Mouse (Mus musculus): ENCODE results near the gene Olfr1457.

The Olfr1457 gene

GRCm38 (mm10) chr19:13097791-13098190, at the start of gene Olfr1457:
Gene Olfr1457, minus strand, starts transcription at chr19:13097891.
- DNase-seq: no peak

- DNase-seq: no peak
Measured at GRCm38 (mm10) chr19:13106675-13107074, 9.0 kb upstream of the Olfr1457 start, which contains the start of gene Olfr1458. Gene Olfr1458, minus strand, starts transcription at chr19:13106775.

GRCm38 (mm10) chr19:13093908-13094307, 3.8 kb downstream of the Olfr1457 start:
- DNase-seq: no peak

DNA sequence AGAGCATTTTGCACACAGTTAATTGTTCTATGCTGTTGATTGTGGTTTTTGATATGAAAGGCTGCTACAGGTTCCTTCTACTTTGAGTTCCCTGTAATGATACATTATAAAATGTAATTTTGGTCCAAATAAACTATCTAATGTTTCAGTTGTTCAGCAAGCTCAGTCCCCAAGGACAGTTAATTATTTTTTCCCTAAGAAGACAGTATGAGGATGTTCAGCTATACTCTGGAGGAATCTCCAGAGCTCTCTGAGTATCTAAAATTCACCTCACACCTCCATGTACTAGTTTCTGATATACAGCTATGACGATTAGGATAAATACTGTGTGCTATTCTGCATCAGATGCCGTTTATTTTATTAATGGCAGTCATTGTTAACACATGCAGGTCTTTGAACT, 37.4 kb downstream of the Olfr1457 start, which contains the start of gene Olfr1454:
Olfr1454 (plus strand) TSS at position 301 of the 400 bp plus-strand sequence.
- no peak for DNase-seq

All from kidney, postnatal 25 days (tissue).